Mouse (Mus musculus) kidney, adult 8-10 months (tissue): Measurements from ENCODE around the gene Kptn.

Experiments
- DNase-seq, 2 experiments: peaks; one replicate each; pipeline ENCODE4 v3.0.0; 2022

The Kptn gene

DNA sequence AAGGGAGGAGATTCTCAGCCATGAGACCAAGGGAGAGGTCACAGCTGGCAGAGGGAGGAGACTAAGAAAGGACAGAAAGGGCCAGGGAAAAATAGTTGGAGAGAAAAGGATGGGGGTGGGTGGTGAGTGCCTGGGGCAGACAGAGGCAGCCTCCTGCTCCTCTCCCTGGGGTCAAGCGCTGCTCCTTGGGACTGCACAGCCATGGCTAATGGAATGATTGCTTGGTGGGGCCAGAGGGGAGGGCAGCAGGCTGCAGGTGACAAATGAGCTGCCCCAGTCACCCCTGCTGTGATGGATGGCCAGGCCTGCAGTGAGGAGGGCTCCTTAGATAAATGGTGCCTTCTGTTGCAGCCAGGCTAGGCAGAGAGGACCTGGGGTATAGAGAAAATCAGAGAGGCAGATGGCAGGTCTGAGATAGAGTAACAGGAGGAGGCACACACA is 52.5 kb downstream of the Kptn start:
- DNase-seq: no peak

DNA sequence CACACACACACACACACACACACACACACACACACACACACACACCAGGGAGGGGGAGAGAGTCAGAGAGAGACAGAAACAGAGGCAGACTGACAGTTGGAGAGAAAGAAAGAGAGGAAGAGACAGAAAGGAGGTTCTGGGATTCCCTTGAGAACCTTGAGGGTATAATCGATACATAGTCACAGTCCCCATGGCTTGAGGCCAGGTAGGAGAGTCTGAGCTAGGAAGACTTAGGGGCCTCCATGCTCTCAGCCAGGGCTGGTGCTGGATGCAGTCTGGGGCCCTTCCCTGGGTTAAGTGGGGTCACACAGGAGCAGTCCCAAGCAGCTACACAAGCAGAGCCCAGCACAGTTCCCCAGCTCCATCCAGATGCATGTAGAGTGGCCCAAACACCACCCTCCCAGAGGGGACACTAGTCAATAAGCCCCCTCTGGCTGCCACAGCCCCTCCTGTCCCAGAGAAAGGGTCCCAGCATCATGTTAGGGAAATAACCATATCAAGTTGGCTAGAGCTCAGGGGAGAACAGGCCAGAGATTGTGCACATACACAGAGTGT is 53.0 kb downstream of the Kptn start:
- DNase-seq: no peak

DNA sequence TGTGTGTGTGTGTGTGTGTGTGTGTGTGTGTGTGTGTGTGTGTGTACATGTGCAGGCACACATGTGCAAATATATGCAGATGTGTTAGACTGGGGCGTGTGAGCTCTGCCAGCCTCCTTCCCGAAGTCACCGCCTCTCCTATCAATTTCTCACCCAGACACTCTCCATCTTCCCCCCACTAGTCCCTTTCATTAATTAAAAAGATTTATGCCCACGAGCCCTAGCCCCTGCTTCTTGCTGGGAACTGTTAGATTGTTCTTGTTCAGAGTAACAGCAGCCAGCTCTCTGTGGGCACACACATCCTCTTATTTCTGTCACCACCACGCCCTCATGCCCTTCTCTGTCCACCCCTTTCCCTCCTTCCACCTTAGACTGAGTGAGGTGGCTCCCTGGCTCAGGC is 53.5 kb downstream of the Kptn start:
- DNase-seq: no peak

DNA sequence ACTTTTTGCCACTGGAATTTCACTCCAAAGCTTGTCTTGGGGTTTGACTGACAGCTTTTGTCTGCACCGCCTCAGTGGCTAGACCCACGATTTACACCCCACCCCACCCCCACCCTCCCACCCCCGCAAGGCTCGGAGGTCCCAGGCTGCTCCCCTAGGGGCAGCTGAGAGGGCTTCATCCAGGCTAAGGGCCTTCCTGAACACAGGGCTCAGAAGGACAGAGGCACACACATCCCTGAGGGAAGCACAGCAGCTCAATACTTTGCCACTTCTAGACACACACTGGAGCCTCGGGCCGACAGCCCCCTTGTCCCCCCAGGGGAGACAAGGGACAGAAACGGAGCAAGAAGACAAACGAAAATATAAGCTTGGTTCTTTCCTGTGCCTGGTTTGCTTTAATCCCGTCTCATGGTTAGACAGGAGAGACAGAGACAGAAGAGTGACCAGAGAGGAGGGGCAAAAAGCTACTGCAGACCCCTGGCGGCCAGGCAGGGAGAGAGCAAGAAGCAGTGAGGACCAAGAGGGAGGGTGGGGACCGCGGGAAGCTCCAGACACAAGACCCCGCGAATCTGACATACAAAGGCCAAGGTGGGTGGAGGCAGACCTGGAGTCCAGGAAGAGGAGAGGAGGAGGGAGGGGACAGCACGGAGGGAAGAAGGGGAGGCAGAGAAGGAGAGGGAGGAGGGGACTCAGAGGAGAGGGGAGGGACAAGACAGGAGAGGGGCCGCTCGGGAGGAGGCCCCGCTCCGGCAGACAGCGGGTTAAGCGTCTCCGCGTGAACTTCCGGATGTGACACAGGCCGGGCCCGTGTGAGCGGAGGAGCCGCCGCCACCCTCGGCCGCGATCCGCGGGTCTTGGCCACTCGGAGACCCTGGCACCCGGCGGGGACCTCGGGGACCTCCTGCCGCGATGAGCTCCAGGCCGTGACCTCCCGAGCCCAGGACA is 55.2 kb downstream of the Kptn start, which contains the start of gene Meis3:
TSS of gene Meis3 (plus strand) at position 494 of the 945 bp plus-strand sequence.
- DNase-seq: peak in 1 of 2 experiments; percentile 7

DNA sequence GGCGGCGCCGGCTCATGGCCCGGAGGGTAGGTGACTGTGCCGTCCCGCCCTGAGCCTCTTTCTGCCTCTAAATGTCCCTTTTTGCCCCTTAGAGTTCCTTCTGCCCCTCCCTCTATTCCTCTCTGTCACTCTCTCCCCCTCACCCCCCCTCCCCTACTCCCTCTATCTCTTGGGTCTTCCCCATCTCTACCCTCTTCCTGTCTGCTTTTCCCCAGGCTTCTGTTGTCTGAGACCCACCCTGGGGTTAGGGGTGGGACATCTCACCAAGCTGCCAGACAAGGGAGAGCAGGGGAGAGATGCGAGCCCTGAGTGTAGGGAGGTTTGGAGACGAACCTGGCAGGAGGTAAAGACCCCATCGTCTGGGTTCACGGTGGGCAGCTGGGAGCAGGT is 55.8 kb downstream of the Kptn start:
- DNase-seq: no peak
